Mouse (Mus musculus): Measurements from ENCODE around the gene Stk38. TPM values are rescaled to one million over a fixed set of nuclear protein-coding genes. Genes with fewer than 3 reads are reported as not detected.

Stk38 gene
- polyA plus RNA-seq (2014; fragmentation: Nextera tagmentation; extraction: Ambion mirVana): 74.8 and 102 TPM in 2 replicates

- under 1% methylated on average over 65 of the region's 65 CpGs for WGBS
- Histone ChIP-seq H3K4me2 (ENCODE audit: low read length) (peak within 1 kb of the TSS; percentile 78), H3K27me3 (ENCODE audit: control insufficient read depth, insufficient read depth, low read length) (no peaks in the 10 kb centered on the region), H3K9me3 (ENCODE audit: control insufficient read depth, low read length) (no peaks in the 10 kb centered on the region), H3K9ac (replicated peaks; ENCODE audit: low read length) (peak within 1 kb of the TSS; percentile 94), H3K4me1 (ENCODE audit: control insufficient read depth, insufficient read depth, low read length) (peaks cover 15% of the 10 kb centered on the region), H3K4me3 (replicated peaks; ENCODE audit: low read depth, low read length) (peak within 1 kb of the TSS; percentile 83), H3K36me3 (ENCODE audit: control insufficient read depth, insufficient read depth, low read length) (no peaks in the 10 kb centered on the region), H3K27ac (replicated peaks; ENCODE audit: low read depth, low read length) (peak within 1 kb of the TSS; percentile 94)
- DNase-seq (peak; percentile 93), ATAC-seq (ENCODE audit: low FRiP score, low TSS enrichment) (peak; percentile 88)
Observed at GRCm38 (mm10) chr17:29007641-29008325, at the start of gene Stk38. Gene Stk38 (minus strand): TSS chr17:29007995.

- Histone ChIP-seq H3K27me3 (ENCODE audit: control insufficient read depth, insufficient read depth, low read length) (no peaks in the 10 kb centered on the region), H3K9me3 (ENCODE audit: control insufficient read depth, low read length) (no peaks in the 10 kb centered on the region), H3K27ac (replicated peaks; ENCODE audit: low read depth, low read length) (no peak overlapping the region), H3K36me3 (ENCODE audit: control insufficient read depth, insufficient read depth, low read length) (no peaks in the 10 kb centered on the region), H3K4me2 (ENCODE audit: low read length) (no peak overlapping the region), H3K4me1 (ENCODE audit: control insufficient read depth, insufficient read depth, low read length) (peaks cover 12% of the 10 kb centered on the region), H3K9ac (replicated peaks; ENCODE audit: low read length) (no peak overlapping the region), H3K4me3 (replicated peaks; ENCODE audit: low read depth, low read length) (no peak overlapping the region)
- ATAC-seq (ENCODE audit: low FRiP score, low TSS enrichment) (no peak), DNase-seq (no peak)
- WGBS: 85% methylated on average over 11 of the region's 11 CpGs
Observed at GRCm38 (mm10) chr17:29057361-29057890, 49.6 kb upstream of the Stk38 start.

GRCm38 (mm10) chr17:29056699-29057151 lies 48.9 kb upstream of the Stk38 start:
- DNase-seq (peak; percentile 58), ATAC-seq (ENCODE audit: low FRiP score, low TSS enrichment) (no peak)
- 3% methylated on average over 8 of the region's 8 CpGs for WGBS

GRCm38 (mm10) chr17:29056207-29056606 lies 48.4 kb upstream of the Stk38 start:
- H3K27me3 ChIP-seq (ENCODE audit: control insufficient read depth, insufficient read depth, low read length): no peaks in the 10 kb centered on the region
- no peak overlapping the region for H3K4me3 ChIP-seq (replicated peaks; ENCODE audit: low read depth, low read length)
- no peak overlapping the region for H3K9ac ChIP-seq (replicated peaks; ENCODE audit: low read length)
- 31% methylated on average over 7 of the region's 7 CpGs for WGBS
- H3K27ac ChIP-seq (replicated peaks; ENCODE audit: low read depth, low read length): no peak overlapping the region
- no peaks in the 10 kb centered on the region for H3K9me3 ChIP-seq (ENCODE audit: control insufficient read depth, low read length)
- no peak for ATAC-seq (ENCODE audit: low FRiP score, low TSS enrichment)
- peaks cover 10% of the 10 kb centered on the region for H3K4me1 ChIP-seq (ENCODE audit: control insufficient read depth, insufficient read depth, low read length)
- no peaks in the 10 kb centered on the region for H3K36me3 ChIP-seq (ENCODE audit: control insufficient read depth, insufficient read depth, low read length)
- DNase-seq: no peak
- no peak overlapping the region for H3K4me2 ChIP-seq (ENCODE audit: low read length)

More at GRCm38 (mm10) chr17:29056699-29057151, 48.9 kb upstream of the Stk38 start:
- no peaks in the 10 kb centered on the region for H3K9me3 ChIP-seq (ENCODE audit: control insufficient read depth, low read length)
- peak overlapping the region; percentile 8; the same call in 1 of the 2 replicates for H3K4me2 ChIP-seq (ENCODE audit: low read length)
- no peak overlapping the region for H3K9ac ChIP-seq (replicated peaks; ENCODE audit: low read length)
- peaks cover 10% of the 10 kb centered on the region for H3K4me1 ChIP-seq (ENCODE audit: control insufficient read depth, insufficient read depth, low read length)
- no peaks in the 10 kb centered on the region for H3K36me3 ChIP-seq (ENCODE audit: control insufficient read depth, insufficient read depth, low read length)
- H3K27me3 ChIP-seq (ENCODE audit: control insufficient read depth, insufficient read depth, low read length): no peaks in the 10 kb centered on the region
- H3K4me3 ChIP-seq (replicated peaks; ENCODE audit: low read depth, low read length): no peak overlapping the region
- H3K27ac ChIP-seq (replicated peaks; ENCODE audit: low read depth, low read length): 0 out of 2 replicates have a peak overlapping the region, but pooled peaks have one; percentile 37

GRCm38 (mm10) chr17:29055586-29055985 lies 47.8 kb upstream of the Stk38 start:
- Histone ChIP-seq H3K4me2 (ENCODE audit: low read length) (no peak overlapping the region), H3K27ac (replicated peaks; ENCODE audit: low read depth, low read length) (no peak overlapping the region), H3K27me3 (ENCODE audit: control insufficient read depth, insufficient read depth, low read length) (no peaks in the 10 kb centered on the region), H3K9ac (replicated peaks; ENCODE audit: low read length) (no peak overlapping the region; the same call in 1 of the 2 replicates), H3K36me3 (ENCODE audit: control insufficient read depth, insufficient read depth, low read length) (no peaks in the 10 kb centered on the region), H3K4me1 (ENCODE audit: control insufficient read depth, insufficient read depth, low read length) (peaks cover 10% of the 10 kb centered on the region), H3K9me3 (ENCODE audit: control insufficient read depth, low read length) (no peaks in the 10 kb centered on the region), H3K4me3 (replicated peaks; ENCODE audit: low read depth, low read length) (no peak overlapping the region)
- ATAC-seq (ENCODE audit: low FRiP score, low TSS enrichment): no peak
- no peak for DNase-seq
- 59% methylated on average over 5 of the region's 5 CpGs for WGBS

- no peak overlapping the region for H3K27ac ChIP-seq (replicated peaks; ENCODE audit: low read depth, low read length)
- DNase-seq: no peak
Observed at GRCm38 (mm10) chr17:29054429-29054828, 46.6 kb upstream of the Stk38 start.

GRCm38 (mm10) chr17:29053841-29054240 lies 46.0 kb upstream of the Stk38 start:
- ATAC-seq (ENCODE audit: low FRiP score, low TSS enrichment) (no peak), DNase-seq (no peak)
- WGBS: 78% methylated on average over 7 of the region's 7 CpGs
- no peak overlapping the region for H3K4me3 ChIP-seq (replicated peaks; ENCODE audit: low read depth, low read length)
- H3K4me1 ChIP-seq (ENCODE audit: control insufficient read depth, insufficient read depth, low read length): peaks cover 10% of the 10 kb centered on the region
- no peaks in the 10 kb centered on the region for H3K36me3 ChIP-seq (ENCODE audit: control insufficient read depth, insufficient read depth, low read length)
- H3K9me3 ChIP-seq (ENCODE audit: control insufficient read depth, low read length): no peaks in the 10 kb centered on the region
- H3K4me2 ChIP-seq (ENCODE audit: low read length): no peak overlapping the region
- no peaks in the 10 kb centered on the region for H3K27me3 ChIP-seq (ENCODE audit: control insufficient read depth, insufficient read depth, low read length)
- H3K9ac ChIP-seq (replicated peaks; ENCODE audit: low read length): no peak overlapping the region
- no peak overlapping the region for H3K27ac ChIP-seq (replicated peaks; ENCODE audit: low read depth, low read length)

More at GRCm38 (mm10) chr17:29054429-29054828, 46.6 kb upstream of the Stk38 start:
- Histone ChIP-seq H3K27me3 (ENCODE audit: control insufficient read depth, insufficient read depth, low read length) (no peaks in the 10 kb centered on the region), H3K4me3 (replicated peaks; ENCODE audit: low read depth, low read length) (no peak overlapping the region), H3K36me3 (ENCODE audit: control insufficient read depth, insufficient read depth, low read length) (no peaks in the 10 kb centered on the region), H3K9me3 (ENCODE audit: control insufficient read depth, low read length) (no peaks in the 10 kb centered on the region), H3K4me2 (ENCODE audit: low read length) (no peak overlapping the region), H3K4me1 (ENCODE audit: control insufficient read depth, insufficient read depth, low read length) (peaks cover 10% of the 10 kb centered on the region), H3K9ac (replicated peaks; ENCODE audit: low read length) (no peak overlapping the region)
- 82% methylated on average over 6 of the region's 6 CpGs for WGBS
- ATAC-seq (ENCODE audit: low FRiP score, low TSS enrichment): no peak

- ATAC-seq (ENCODE audit: low FRiP score, low TSS enrichment) (no peak), DNase-seq (no peak)
- H3K27me3 ChIP-seq (ENCODE audit: control insufficient read depth, insufficient read depth, low read length): no peaks in the 10 kb centered on the region
- WGBS: 85% methylated on average over 6 of the region's 6 CpGs
- H3K9ac ChIP-seq (replicated peaks; ENCODE audit: low read length): no peak overlapping the region
- no peak overlapping the region for H3K27ac ChIP-seq (replicated peaks; ENCODE audit: low read depth, low read length)
- peaks cover 10% of the 10 kb centered on the region for H3K4me1 ChIP-seq (ENCODE audit: control insufficient read depth, insufficient read depth, low read length)
- no peaks in the 10 kb centered on the region; the same call in 1 of the 2 replicates for H3K36me3 ChIP-seq (ENCODE audit: control insufficient read depth, insufficient read depth, low read length)
- H3K4me2 ChIP-seq (ENCODE audit: low read length): no peak overlapping the region
- no peak overlapping the region for H3K4me3 ChIP-seq (replicated peaks; ENCODE audit: low read depth, low read length)
- H3K9me3 ChIP-seq (ENCODE audit: control insufficient read depth, low read length): no peaks in the 10 kb centered on the region
Observed at GRCm38 (mm10) chr17:29053067-29053466, 45.3 kb upstream of the Stk38 start.

- Histone ChIP-seq H3K4me2 (ENCODE audit: low read length) (no peak overlapping the region), H3K4me3 (replicated peaks; ENCODE audit: low read depth, low read length) (no peak overlapping the region), H3K4me1 (ENCODE audit: control insufficient read depth, insufficient read depth, low read length) (no peaks in the 10 kb centered on the region), H3K9me3 (ENCODE audit: control insufficient read depth, low read length) (no peaks in the 10 kb centered on the region), H3K9ac (replicated peaks; ENCODE audit: low read length) (no peak overlapping the region), H3K27me3 (ENCODE audit: control insufficient read depth, insufficient read depth, low read length) (no peaks in the 10 kb centered on the region), H3K27ac (replicated peaks; ENCODE audit: low read depth, low read length) (no peak overlapping the region), H3K36me3 (ENCODE audit: control insufficient read depth, insufficient read depth, low read length) (peaks cover 17% of the 10 kb centered on the region)
- ATAC-seq (ENCODE audit: low FRiP score, low TSS enrichment) (no peak), DNase-seq (no peak)
- WGBS: 56% methylated on average over 14 of the region's 14 CpGs
Observed at GRCm38 (mm10) chr17:29050791-29051190, 43.0 kb upstream of the Stk38 start.
